Mouse (Mus musculus) lung, postnatal 0 days (tissue): ENCODE measurements around the gene Mcm2.

ENCODE experiments used
- CTCF ChIP-seq: IDR thresholded peaks from 2 replicates; pipeline ENCODE4 v1.5.1; 2016; ENCODE audit warnings: antibody characterized with exemption, mild to moderate bottlenecking
- EP300 ChIP-seq: IDR thresholded peaks from 2 replicates; pipeline ENCODE4 v1.6.1; 2016; ENCODE audit warnings: antibody characterized with exemption, mild to moderate bottlenecking, control low read depth

- TF ChIP-seq CTCF, result no peak
- no peak for TF ChIP-seq EP300
These were observed 39.5 kb upstream of the Mcm2 start for GRCm38 (mm10) chr6:88937971-88938663.
